Mouse (Mus musculus) midbrain, embryonic 15.5 days (tissue): ENCODE data around the gene Ntm. TPM values are rescaled to one million over a fixed set of nuclear protein-coding genes. Genes with fewer than 3 reads are reported as not detected.

Source experiments
- ATAC-seq: fragments of 200-750 bp; cut with Nextera tagmentation; replicated peaks from 2 replicates; pipeline ENCODE4 v1.8.0; 2017; ENCODE audit warnings: moderate TSS enrichment
- H3K27ac ChIP-seq: fragments of 300-500 bp; sonication (generic); 2 replicates; pipeline ENCODE4 v1.5.1; 2015; ENCODE audit warnings: mild to moderate bottlenecking, inconsistent platforms
- H3K27me3 ChIP-seq: fragments of 300-500 bp; sonication (generic); replicated peaks from 2 replicates; pipeline ENCODE4 v1.6.1; 2015; ENCODE audit warnings: inconsistent platforms
- H3K36me3 ChIP-seq: fragments of 300-500 bp; sonication (generic); replicated peaks from 2 replicates; pipeline ENCODE4 v1.6.1; 2015; ENCODE audit warnings: inconsistent platforms
- H3K4me1 ChIP-seq: fragments of 300-500 bp; sonication (generic); 2 replicates; pipeline ENCODE4 v1.6.1; 2015; ENCODE audit warnings: inconsistent platforms
- H3K4me2 ChIP-seq: fragments of 300-500 bp; sonication (generic); 2 replicates; pipeline ENCODE4 v1.6.1; 2015; ENCODE audit warnings: inconsistent platforms, mild to moderate bottlenecking, moderate library complexity
- H3K4me3 ChIP-seq: fragments of 300-500 bp; sonication (generic); 2 replicates; pipeline ENCODE4 v1.5.1; 2015; ENCODE audit warnings: mild to moderate bottlenecking, inconsistent platforms
- H3K9ac ChIP-seq: fragments of 300-500 bp; sonication (generic); 2 replicates; pipeline ENCODE4 v1.6.1; 2015; ENCODE audit warnings: mild to moderate bottlenecking, inconsistent platforms
- H3K9me3 ChIP-seq: fragments of 300-500 bp; sonication (generic); 2 replicates; pipeline ENCODE4 v1.6.1; 2016; ENCODE audit warnings: inconsistent platforms
- WGBS: fragments of 180-500 bp; shearing (Covaris S2); methylation state at CpG from one replicate; pipeline ENCODE4 v1.1.7; 2015; ENCODE audit warnings: mixed read lengths; 5-methylcytosine and 5-hydroxymethylcytosine counted together
- polyA plus RNA-seq: library from polyadenylated mRNA; unstranded; fragments of >200 nt; fragmentation: Nextera tagmentation; extraction: Ambion mirVana; gene quantifications from 2 replicates; pipeline ENCODE4 v1.2.1, GENCODE M21; 2015

Gene Ntm
- polyA plus RNA-seq, 1 experiment from 2014 or later = 246 TPM

DNA sequence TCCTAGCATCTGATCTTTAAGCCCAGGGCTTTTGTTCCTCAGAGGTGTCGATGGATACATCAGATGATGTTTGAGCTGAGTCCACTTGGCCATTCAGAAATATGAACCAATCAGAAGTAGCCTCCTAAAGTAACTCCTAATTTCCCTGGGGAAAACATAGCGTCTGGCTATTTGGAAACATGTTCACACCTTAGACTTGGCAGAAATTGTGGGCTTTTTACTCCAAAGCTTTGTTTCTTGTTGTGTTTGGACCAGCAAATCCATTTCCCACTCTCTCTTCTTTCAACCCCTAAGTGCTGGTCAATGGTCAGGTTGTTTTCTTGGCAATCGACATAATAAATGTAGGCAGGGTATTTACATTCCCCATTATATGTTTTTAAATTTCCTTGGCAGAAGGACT is 230.0 kb downstream of the Ntm start:
- Histone ChIP-seq H3K9me3 (no peaks in the 10 kb centered on the region), H3K4me2 (no peak overlapping the region), H3K9ac (no peak overlapping the region), H3K27ac (no peak overlapping the region), H3K36me3 (no peaks in the 10 kb centered on the region), H3K27me3 (no peaks in the 10 kb centered on the region), H3K4me1 (peaks cover 16% of the 10 kb centered on the region), H3K4me3 (no peak overlapping the region)
- ATAC-seq = no peak
- 61% methylated on average over 3 of the region's 3 CpGs for WGBS

DNA sequence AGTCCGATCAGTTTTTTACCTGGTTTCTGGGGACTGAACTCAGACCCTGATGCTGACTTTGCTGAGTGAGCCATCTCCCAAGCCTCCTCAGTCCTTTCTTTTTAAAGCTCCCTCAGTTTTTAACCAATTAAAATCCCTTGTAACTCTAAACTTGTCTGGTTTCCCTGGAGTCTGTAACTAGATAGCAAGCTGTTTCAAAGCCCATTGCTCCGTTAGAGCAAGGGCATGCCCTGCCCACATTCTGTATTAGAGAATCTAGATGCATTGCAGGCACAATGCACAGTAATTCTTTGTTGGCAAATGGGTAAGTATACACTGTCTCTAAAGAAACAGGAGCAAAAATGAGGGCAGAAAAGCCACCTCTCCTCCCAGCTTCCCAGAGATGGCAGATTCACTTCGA is 231.3 kb downstream of the Ntm start:
- no peak for ATAC-seq

DNA sequence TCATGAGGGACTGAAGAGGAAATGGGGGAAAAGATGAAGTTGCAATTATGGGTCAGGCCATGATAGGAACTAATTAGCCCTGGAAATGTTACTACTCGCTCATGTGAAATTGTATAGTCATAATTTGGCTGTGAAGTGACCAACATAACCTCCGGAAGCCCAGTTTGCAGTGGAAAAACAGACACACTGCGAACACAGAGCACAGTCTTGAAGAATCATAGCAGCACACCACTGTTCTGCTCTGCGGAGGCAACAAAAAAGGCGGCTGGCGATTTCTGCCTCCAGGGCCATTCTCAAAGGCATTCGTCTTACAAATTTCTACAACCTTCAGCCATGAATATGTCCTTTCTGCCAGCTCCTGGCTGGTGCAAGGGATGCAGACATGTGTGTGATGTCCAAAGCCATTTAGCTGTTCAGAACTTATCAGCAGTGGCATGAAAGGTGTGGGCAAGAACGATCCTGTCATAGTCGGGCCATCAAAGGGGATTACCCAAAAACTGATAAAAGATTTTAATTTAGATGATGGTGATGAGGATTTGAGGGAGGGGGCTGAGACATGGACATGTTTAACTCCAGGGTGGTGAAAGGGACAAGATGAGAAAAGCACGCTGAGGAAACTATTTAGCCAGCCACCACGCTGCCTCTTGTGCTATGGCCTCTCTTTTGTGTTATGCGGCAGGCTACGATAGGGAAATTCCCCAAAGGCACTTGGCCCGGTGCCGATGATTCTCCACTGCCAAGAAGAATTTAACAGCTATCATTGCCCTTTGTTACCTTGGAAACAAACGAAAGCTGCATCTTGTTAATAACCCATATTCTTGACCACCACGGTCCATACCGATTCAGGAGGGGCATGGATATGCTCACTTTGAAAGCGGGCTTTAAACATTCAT is 235.2 kb downstream of the Ntm start:
- peak overlapping the region; percentile 54 for H3K27ac ChIP-seq
- 39% methylated on average over 19 of the region's 19 CpGs for WGBS
- H3K9ac ChIP-seq = no peak overlapping the region
- no peak overlapping the region for H3K4me3 ChIP-seq
- peak; percentile 66; the same call in 1 of the 2 replicates for ATAC-seq
- H3K36me3 ChIP-seq = no peaks in the 10 kb centered on the region
- no peaks in the 10 kb centered on the region for H3K27me3 ChIP-seq
- peak overlapping the region; percentile 18; the same call in 1 of the 2 replicates for H3K4me2 ChIP-seq
- H3K4me1 ChIP-seq = peaks cover 26% of the 10 kb centered on the region
- no peaks in the 10 kb centered on the region for H3K9me3 ChIP-seq

More for the DNA sequence above, 231.3 kb downstream of the Ntm start:
- 61% methylated on average over 3 of the region's 3 CpGs for WGBS
- Histone ChIP-seq H3K4me2 (no peak overlapping the region), H3K4me1 (peaks cover 24% of the 10 kb centered on the region), H3K27ac (no peak overlapping the region), H3K27me3 (no peaks in the 10 kb centered on the region), H3K4me3 (no peak overlapping the region), H3K36me3 (no peaks in the 10 kb centered on the region), H3K9me3 (no peaks in the 10 kb centered on the region), H3K9ac (no peak overlapping the region)

DNA sequence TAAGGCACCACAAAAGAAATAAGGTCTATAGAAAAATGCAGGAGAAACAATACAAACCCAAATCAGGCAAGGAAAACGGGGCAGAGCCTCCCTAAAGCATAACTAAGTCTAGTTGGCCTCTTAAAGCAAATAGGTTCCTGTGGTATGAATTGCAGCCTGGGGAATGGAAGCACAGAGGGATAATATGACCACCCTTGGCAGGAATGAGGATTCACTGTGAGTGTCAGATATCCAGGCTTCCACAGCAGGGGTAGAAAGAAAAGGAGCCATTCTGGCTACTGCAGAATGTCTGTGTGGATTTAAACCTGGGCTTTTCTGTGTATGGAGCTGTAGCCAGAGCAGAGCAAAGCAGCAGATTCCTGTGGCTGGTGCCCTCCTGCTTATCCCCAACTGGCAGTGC is 241.5 kb downstream of the Ntm start:
- Histone ChIP-seq H3K4me3 (no peak overlapping the region), H3K9ac (no peak overlapping the region), H3K27me3 (no peaks in the 10 kb centered on the region), H3K9me3 (no peaks in the 10 kb centered on the region), H3K4me1 (peaks cover 10% of the 10 kb centered on the region; the same call in 1 of the 2 replicates), H3K27ac (peak overlapping the region; percentile 38; the same call in 1 of the 2 replicates), H3K4me2 (no peak overlapping the region), H3K36me3 (no peaks in the 10 kb centered on the region)
- WGBS = 52% methylated on average over 1 of the region's 1 CpGs
- ATAC-seq = no peak

DNA sequence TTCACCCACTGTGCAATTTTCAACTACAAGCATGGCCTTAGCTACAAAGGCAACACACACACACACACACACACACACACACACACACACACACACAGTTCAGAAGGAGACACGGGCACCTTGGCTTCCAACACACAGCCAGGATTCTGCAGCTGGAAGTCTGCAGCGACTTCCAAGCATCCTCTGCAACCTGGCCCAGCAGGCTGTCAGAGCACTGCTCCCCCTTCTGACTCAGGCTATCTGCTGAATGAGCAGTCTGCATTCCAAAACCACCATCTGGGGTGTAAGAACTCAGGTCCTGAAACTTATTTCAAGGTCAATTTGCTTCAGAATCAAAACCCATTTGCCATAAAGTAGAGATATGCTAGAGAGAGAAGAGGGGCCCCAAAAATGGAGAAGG is 246.1 kb downstream of the Ntm start:
- Histone ChIP-seq H3K36me3 (no peaks in the 10 kb centered on the region), H3K9ac (no peak overlapping the region), H3K9me3 (no peaks in the 10 kb centered on the region), H3K27me3 (no peaks in the 10 kb centered on the region), H3K4me2 (no peak overlapping the region), H3K4me3 (no peak overlapping the region), H3K4me1 (no peaks in the 10 kb centered on the region), H3K27ac (no peak overlapping the region)
- 44% methylated on average over 2 of the region's 2 CpGs for WGBS
- ATAC-seq = no peak

DNA sequence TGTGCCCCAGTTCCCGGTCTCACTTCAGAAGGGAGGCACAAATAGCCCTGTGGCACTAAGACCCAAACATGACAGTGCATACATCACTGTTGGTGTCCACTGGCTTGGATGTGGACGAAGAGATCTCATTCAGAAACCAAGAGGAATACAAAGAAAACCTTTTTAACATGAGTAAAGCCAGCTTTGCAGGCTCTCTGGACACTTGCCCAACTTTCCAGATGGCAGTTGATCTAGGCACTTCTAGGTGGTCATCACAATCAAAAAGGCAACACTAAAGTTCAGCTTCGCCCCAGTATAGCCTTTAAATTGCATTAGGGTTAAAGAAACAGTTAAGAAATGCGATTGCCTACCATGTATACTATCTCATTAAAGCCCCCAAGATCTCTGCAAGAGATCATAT is 264.7 kb downstream of the Ntm start:
- H3K36me3 ChIP-seq = no peaks in the 10 kb centered on the region
- no peaks in the 10 kb centered on the region for H3K27me3 ChIP-seq
- peaks cover 3% of the 10 kb centered on the region; the same call in 1 of the 2 replicates for H3K4me1 ChIP-seq
- WGBS = 83% methylated on average over 4 of the region's 4 CpGs
- H3K27ac ChIP-seq = no peak overlapping the region
- no peak overlapping the region for H3K4me3 ChIP-seq
- ATAC-seq = no peak
- H3K9ac ChIP-seq = no peak overlapping the region
- H3K4me2 ChIP-seq = no peak overlapping the region
- no peaks in the 10 kb centered on the region for H3K9me3 ChIP-seq

DNA sequence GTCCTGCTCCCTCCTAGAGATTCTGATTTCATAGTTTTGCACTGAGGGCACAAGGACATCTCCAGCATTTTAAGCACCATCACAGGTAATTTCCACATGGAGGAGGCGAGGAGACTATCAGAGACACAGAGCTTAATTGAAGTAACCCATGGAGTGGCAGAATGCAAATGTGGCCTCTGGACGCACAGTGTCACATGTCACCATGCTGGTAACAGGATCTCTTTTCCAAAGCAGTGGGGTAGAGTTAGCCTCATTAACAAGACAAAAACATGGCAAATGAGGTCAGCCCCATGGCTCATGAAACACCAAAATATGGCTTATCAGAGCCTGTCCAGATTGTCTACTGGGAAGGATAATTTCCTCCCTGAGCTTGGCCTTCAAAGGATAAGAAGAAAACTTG is 268.8 kb downstream of the Ntm start:
- ATAC-seq = no peak
- no peaks in the 10 kb centered on the region for H3K27me3 ChIP-seq
- no peaks in the 10 kb centered on the region for H3K9me3 ChIP-seq
- H3K4me2 ChIP-seq = no peak overlapping the region
- no peak overlapping the region for H3K27ac ChIP-seq
- H3K36me3 ChIP-seq = no peaks in the 10 kb centered on the region
- peaks cover 3% of the 10 kb centered on the region; the same call in 1 of the 2 replicates for H3K4me1 ChIP-seq
- H3K9ac ChIP-seq = no peak overlapping the region
- H3K4me3 ChIP-seq = no peak overlapping the region
- 24% methylated on average over 2 of the region's 2 CpGs for WGBS

DNA sequence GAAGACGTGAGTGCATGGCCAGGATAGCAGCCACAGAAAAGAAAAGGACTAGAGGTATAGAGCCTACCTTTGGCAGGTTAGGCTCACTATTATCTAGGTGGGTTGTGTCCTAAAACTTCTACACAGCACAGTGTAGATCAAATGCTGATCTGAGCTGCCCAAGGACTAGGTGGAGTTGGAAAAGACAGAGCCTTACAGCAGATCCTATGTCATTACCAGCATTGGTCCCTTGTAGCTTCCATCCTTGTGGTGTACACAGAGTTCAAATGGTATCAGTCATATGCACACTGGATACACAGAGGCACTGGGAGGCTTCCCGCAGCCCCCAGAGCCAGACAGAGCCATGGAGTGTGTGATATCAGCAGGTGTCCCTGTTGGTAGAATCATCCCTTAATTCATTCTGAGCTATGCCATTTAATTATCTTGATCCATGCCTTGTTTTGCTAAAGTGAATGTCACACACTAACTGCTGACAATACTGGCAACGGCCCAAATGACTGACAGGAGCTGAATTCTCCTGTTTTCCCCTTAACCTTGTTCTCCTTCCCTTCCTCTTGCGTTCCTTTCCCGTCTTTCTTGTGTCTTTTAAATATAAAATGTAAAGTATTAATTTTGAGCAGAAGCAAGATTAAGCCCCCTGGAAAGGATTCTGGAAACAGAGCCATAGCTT is 271.6 kb downstream of the Ntm start:
- H3K27me3 ChIP-seq = no peaks in the 10 kb centered on the region
- H3K27ac ChIP-seq = no peak overlapping the region
- WGBS = 62% methylated on average over 5 of the region's 5 CpGs

DNA sequence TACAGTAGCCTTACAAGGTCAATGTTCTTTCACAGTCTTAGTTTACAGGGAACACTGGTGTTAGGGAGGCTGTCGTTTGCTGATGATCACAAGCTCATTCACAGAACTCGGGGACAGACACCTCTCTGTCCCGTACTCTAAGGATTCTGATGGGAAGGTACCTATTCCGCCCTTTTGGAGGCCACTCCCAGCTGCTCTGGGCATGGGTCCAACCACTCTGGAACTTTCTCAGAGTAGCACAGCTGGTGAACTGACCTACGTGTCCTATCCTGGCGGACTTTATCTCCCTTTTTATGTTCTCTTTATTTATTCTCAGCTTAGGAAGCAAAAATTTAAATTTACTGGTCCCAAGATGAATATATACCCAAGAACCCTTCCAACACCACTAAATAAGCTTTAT is 280.7 kb downstream of the Ntm start:
- H3K4me1 ChIP-seq = peaks cover 4% of the 10 kb centered on the region; the same call in 1 of the 2 replicates
- H3K9ac ChIP-seq = no peak overlapping the region
- H3K27me3 ChIP-seq = no peaks in the 10 kb centered on the region
- no peaks in the 10 kb centered on the region for H3K9me3 ChIP-seq
- no peak overlapping the region for H3K4me3 ChIP-seq
- H3K4me2 ChIP-seq = no peak overlapping the region
- H3K36me3 ChIP-seq = no peaks in the 10 kb centered on the region
- ATAC-seq = no peak
- WGBS = 75% methylated on average over 6 of the region's 6 CpGs
- H3K27ac ChIP-seq = no peak overlapping the region

More for the DNA sequence above, 271.6 kb downstream of the Ntm start:
- Histone ChIP-seq H3K4me3 (no peak overlapping the region), H3K9me3 (no peaks in the 10 kb centered on the region), H3K9ac (no peak overlapping the region), H3K4me2 (no peak overlapping the region), H3K4me1 (peaks cover 3% of the 10 kb centered on the region; the same call in 1 of the 2 replicates), H3K36me3 (no peaks in the 10 kb centered on the region)
- ATAC-seq = no peak

DNA sequence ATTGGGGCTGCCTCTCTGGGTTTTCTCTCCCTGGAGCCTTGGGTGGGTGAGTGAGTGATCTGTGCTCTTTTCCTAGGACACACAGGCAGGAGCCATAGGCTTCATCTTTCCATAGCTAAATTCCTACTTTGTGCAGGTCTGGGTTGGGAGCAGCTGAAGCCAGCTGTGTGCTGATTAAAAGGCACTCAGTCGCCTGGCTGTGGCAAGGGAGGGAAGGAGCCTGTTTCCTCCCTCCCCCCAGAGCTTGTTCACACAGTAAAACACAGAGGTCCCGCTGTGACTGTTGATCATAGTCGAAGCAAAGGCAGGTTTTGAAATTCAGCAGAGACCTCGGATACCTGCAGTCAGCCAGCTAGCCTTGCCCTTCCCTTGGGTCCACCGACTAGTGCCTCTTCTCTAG is 282.3 kb downstream of the Ntm start:
- WGBS = 12% methylated on average over 5 of the region's 5 CpGs
- Histone ChIP-seq H3K4me1 (peaks cover 4% of the 10 kb centered on the region; the same call in 1 of the 2 replicates), H3K27me3 (no peaks in the 10 kb centered on the region), H3K36me3 (no peaks in the 10 kb centered on the region), H3K9ac (no peak overlapping the region), H3K4me2 (no peak overlapping the region), H3K9me3 (no peaks in the 10 kb centered on the region), H3K27ac (no peak overlapping the region), H3K4me3 (no peak overlapping the region)
- no peak for ATAC-seq

DNA sequence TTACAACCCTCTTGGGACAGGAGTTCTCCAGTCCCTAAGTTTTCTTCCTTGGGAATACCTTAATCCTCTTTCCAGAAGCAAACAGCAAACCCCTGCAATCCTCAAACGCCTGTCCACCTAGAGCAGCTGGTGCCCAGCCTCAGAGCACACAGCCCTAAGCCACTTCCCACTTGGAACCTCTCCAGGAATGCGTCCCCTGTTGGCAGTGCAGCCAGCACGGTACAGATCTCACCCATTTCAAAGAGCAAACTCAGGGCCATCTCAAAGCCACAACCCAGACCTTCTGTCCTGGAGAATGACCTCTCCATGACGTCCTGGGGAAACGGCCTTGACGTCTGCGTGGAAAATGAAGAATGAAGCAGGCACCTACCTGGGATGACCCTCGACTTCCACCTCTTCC is 289.0 kb downstream of the Ntm start:
- Histone ChIP-seq H3K4me2 (no peak overlapping the region), H3K36me3 (no peaks in the 10 kb centered on the region), H3K4me3 (no peak overlapping the region), H3K9me3 (no peaks in the 10 kb centered on the region), H3K27me3 (no peaks in the 10 kb centered on the region), H3K4me1 (peaks cover 11% of the 10 kb centered on the region; the same call in 1 of the 2 replicates), H3K9ac (no peak overlapping the region), H3K27ac (no peak overlapping the region)
- ATAC-seq = no peak
- 62% methylated on average over 8 of the region's 8 CpGs for WGBS

DNA sequence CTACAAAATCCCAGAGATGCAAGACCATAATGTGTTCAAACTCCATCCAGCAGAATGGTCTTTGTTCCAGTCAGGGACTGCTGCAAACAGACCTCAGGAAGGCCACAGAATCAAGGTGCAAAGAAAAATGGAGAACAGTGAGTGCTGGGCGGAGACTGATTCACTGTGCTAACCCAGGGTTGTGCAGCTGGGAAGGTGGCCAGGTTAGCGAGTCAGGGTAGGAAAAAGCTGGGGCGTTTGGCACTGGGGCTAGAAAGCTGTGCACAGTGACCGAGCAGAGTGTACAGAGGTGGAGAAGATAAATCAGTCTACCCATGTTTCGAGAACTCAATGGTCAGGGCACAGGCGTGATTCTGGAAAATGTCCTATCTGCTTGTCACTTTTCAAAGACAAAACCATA is 291.1 kb downstream of the Ntm start:
- Histone ChIP-seq H3K27ac (no peak overlapping the region), H3K4me3 (no peak overlapping the region), H3K4me2 (no peak overlapping the region), H3K4me1 (peaks cover 11% of the 10 kb centered on the region; the same call in 1 of the 2 replicates), H3K9ac (no peak overlapping the region), H3K27me3 (no peaks in the 10 kb centered on the region), H3K36me3 (no peaks in the 10 kb centered on the region), H3K9me3 (no peaks in the 10 kb centered on the region)
- ATAC-seq = no peak
- WGBS = 89% methylated on average over 6 of the region's 6 CpGs
